Comparison of ENCODE assay signal across 8 mouse cellular contexts in the genomic region with DNA sequence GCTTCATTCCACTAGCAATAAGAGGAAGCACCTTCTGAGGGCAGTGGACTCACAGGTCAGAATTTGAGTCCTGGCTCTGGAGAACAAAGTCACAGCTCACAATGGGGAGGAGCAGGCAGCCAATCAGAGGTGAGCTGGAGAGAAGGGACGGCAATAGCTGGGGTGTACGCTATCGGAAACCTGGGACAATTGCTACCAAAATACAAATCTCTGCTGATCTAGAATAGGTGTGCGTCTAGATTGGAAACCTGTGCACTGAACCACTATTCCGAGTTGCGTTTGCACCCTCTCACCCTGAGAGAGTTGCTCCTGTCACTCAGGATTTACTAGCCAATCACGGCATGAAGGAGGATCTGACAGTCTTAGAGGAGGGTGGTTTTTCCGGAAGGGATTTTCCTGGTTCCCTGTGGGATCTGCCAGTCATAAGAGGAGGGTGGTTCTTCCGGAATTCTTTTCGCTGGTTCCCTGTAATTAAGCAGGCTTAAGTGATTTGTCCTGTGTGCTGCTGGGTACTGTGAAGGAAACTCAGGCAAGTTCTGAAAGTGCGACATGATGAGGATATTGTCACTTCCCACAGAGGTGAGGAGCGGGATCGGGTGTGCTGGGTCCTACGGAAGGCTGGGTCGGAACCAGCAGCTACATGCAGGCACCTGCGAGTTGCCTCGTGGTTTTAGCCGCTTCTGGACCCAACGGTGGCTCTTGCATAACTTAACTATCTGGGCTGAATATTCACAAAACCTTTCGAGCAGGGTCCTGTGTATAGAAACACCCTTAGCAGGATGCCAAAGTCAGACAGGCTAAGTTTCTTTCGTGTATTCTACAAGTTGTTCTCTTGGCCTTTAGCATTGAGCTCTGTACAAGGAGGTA. TPM values are rescaled to one million over a fixed set of nuclear protein-coding genes. Genes with fewer than 3 reads are reported as not detected.
DNase-seq lines count a peak whose midpoint lies in the region; ATAC-seq and TF ChIP-seq lines count a peak whose summit lies in the region.
"Not testable (repeated sequence)": the region's sequence is repeated elsewhere in the genome, so short reads cannot be mapped to it uniquely, and the experiment has no call there.

A gene (plus strand): TSS at position 486 of the 867 bp plus-strand sequence.

- peak; percentile 100 for ATAC-seq in forebrain, postnatal 0 days
- peak; percentile 96 for ATAC-seq in liver, embryonic 11.5 days (replicated peaks; ENCODE audit: low FRiP score)
- ATAC-seq in stomach, postnatal 0 days (ENCODE audit: low FRiP score, low TSS enrichment), result peak; percentile 100

- peak; percentile 90 for DNase-seq in Muller cell, postnatal 12 days (ENCODE audit: inconsistent ontology term)
- DNase-seq in cerebellum, adult 9-10 months, result peak; percentile 84
- peak; percentile 88 for DNase-seq in forebrain, postnatal 0 days
- DNase-seq in heart, postnatal 10 days, result peak; percentile 97
- peak; percentile 89 to 95 for DNase-seq in kidney, postnatal 36 days
- peak; percentile 57 for DNase-seq in liver, embryonic 11.5 days (ENCODE audit: low spot score)
- DNase-seq in stomach, postnatal 0 days (ENCODE audit: low spot score), result peak; percentile 76

- not testable (repeated sequence) for H3K27me3 ChIP-seq in forebrain, postnatal 0 days (ENCODE audit: insufficient read depth, low read length); liver, embryonic 11.5 days (replicated peaks; ENCODE audit: control insufficient read depth, insufficient read depth, low read length); myocyte (ENCODE audit: control insufficient read depth, insufficient read depth, insufficient read length); stomach, postnatal 0 days (ENCODE audit: control insufficient read depth, insufficient read depth, low read length)

- H3K4me1 ChIP-seq in forebrain, postnatal 0 days (ENCODE audit: insufficient read depth); liver, embryonic 11.5 days (replicated peaks; ENCODE audit: control insufficient read depth, insufficient read depth, low read length); stomach, postnatal 0 days (replicated peaks; ENCODE audit: control insufficient read depth, insufficient read depth): not testable (repeated sequence)

- not testable (repeated sequence) for TF ChIP-seq CTCF in forebrain, postnatal 0 days (IDR thresholded peaks at IDR 0.05; ENCODE audit: low read depth); stomach, postnatal 0 days (IDR thresholded peaks at IDR 0.05; ENCODE audit: low read depth)

- H3K79me2 ChIP-seq in myocyte (ENCODE audit: control insufficient read depth, insufficient read depth), result not testable (repeated sequence)

- whole genome bisulfite sequencing in forebrain, postnatal 0 days, result 1% methylated on average over 16 of the region's 21 CpGs
- 2% methylated on average over 12 of the region's 21 CpGs for WGBS in liver, embryonic 11.5 days
- WGBS in stomach, postnatal 0 days, result 0% methylated on average over 16 of the region's 21 CpGs

- H3K36me3 ChIP-seq in forebrain, postnatal 0 days (ENCODE audit: insufficient read depth); liver, embryonic 11.5 days (ENCODE audit: control insufficient read depth, insufficient read depth, low read length); myocyte (ENCODE audit: control insufficient read depth, insufficient read depth); stomach, postnatal 0 days (ENCODE audit: control insufficient read depth, insufficient read depth, low read length): not testable (repeated sequence)

- not testable (repeated sequence) for H3K9me3 ChIP-seq in forebrain, postnatal 0 days (ENCODE audit: low read length); liver, embryonic 11.5 days (ENCODE audit: control insufficient read depth, low read length); stomach, postnatal 0 days (ENCODE audit: control insufficient read depth, low read length)

- peak within 1 kb of the TSS; percentile 45; the same call in 1 of the 2 replicates for H3K27ac ChIP-seq in forebrain, postnatal 0 days (ENCODE audit: low read depth, low read length)
- not testable (repeated sequence) for H3K27ac ChIP-seq in liver, embryonic 11.5 days (ENCODE audit: low read depth, low read length); stomach, postnatal 0 days (replicated peaks)

- H3ac ChIP-seq in myocyte (ENCODE audit: control insufficient read depth, insufficient read length), result not testable (repeated sequence)

- TF ChIP-seq POLR2A in myocyte (IDR thresholded peaks at IDR 0.05; ENCODE audit: insufficient read length, low read depth), result not testable (repeated sequence)

- H3K4me2 ChIP-seq in forebrain, postnatal 0 days (ENCODE audit: low read depth), result peak within 1 kb of the TSS; percentile 50
- H3K4me2 ChIP-seq in liver, embryonic 11.5 days, result peak within 1 kb of the TSS; percentile 65
- peak within 1 kb of the TSS; percentile 82 for H3K4me2 ChIP-seq in myocyte (ENCODE audit: low read depth)
- H3K4me2 ChIP-seq in stomach, postnatal 0 days (replicated peaks; ENCODE audit: low read depth), result peak within 1 kb of the TSS; percentile 51

- intact Hi-C loops in heart, postnatal 10 days (cut with DNase I), result loop anchor here (5.0 kb wide), 1 partner anchor 123 kb away; no protein-coding TSS in a partner anchor

- TF ChIP-seq EP300 in stomach, postnatal 0 days (optimal IDR thresholded peaks at IDR 0.05), result not testable (repeated sequence)

- peak within 1 kb of the TSS; percentile 47 for H3K9ac ChIP-seq in forebrain, postnatal 0 days
- H3K9ac ChIP-seq in liver, embryonic 11.5 days (ENCODE audit: low read depth, low read length), result 0 out of 2 replicates have a peak within 1 kb of the TSS, but pooled peaks have one; percentile 40
- H3K9ac ChIP-seq in stomach, postnatal 0 days (ENCODE audit: low read length), result peak within 1 kb of the TSS; percentile 45

- peak within 1 kb of the TSS; percentile 49 for H3K4me3 ChIP-seq in forebrain, postnatal 0 days (ENCODE audit: low read depth, low read length)
- peak within 1 kb of the TSS; percentile 43 for H3K4me3 ChIP-seq in liver, embryonic 11.5 days (ENCODE audit: low read depth, low read length)
- peak within 1 kb of the TSS; percentile 29 for H3K4me3 ChIP-seq in myocyte
- peak within 1 kb of the TSS; percentile 47 for H3K4me3 ChIP-seq in stomach, postnatal 0 days (ENCODE audit: low read depth, low read length)

RNA-seq across cellular contexts. Expression of the gene that starts here (rescaled TPM):
- 3.5 and 5.2 TPM in 2 replicates for total RNA-seq in forebrain, postnatal 0 days (2014; rRNA removed)
- polyA plus RNA-seq in forebrain, postnatal 0 days (2015; fragmentation: Nextera tagmentation; extraction: Ambion mirVana), result 2.3 and 3.0 TPM in 2 replicates
- total RNA-seq in heart, postnatal 10 days (2021), result 1 to 10 TPM; 7.0 to 8.3 TPM
- 2.5 and 2.7 TPM in 2 replicates for polyA plus RNA-seq in liver, embryonic 11.5 days (2014; fragmentation: Nextera tagmentation; extraction: Ambion mirVana)
- 2.3 TPM for polyA plus RNA-seq in myocyte (2012; fragmentation: generic; extraction: Trizol)
- polyA plus RNA-seq in stomach, postnatal 0 days (2015; fragmentation: Nextera tagmentation; extraction: Ambion mirVana), result 2.2 and 2.4 TPM in 2 replicates
